Mouse (Mus musculus): ENCODE data around the gene Slc45a2. TPM values are rescaled to one million over a fixed set of nuclear protein-coding genes. Genes with fewer than 3 reads are reported as not detected.
"Not testable (repeated sequence)": the region's sequence is repeated elsewhere in the genome, so short reads cannot be mapped to it uniquely, and the experiment has no call there.

Slc45a2 gene
- total RNA-seq (2021), result not detected
- long read RNA-seq, experiment 1, result 0 reads
- long read RNA-seq, experiment 2, result 0 reads

DNA sequence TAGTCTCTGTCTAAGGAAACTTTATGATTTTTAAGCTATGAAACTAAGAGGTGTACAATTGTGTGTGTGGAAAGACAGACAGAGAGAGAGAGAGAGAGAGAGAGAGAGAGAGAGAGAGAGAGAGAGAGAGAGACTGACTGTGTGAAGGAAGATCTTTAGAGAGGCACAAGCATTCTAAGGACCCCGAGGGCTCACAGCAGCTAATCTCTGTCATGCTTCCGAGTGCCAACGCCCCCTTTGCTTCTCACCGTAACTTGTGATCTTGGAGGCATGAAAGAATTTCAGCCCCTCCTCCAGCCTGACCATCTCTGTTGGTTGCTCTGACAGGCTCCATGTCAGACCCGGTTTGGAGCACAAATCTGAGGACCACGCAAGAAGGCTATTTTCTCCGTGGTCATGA is at the start of gene Slc45a2:
TSS of gene Slc45a2 (plus strand) at position 301 of the 400 bp plus-strand sequence.
- no peak for DNase-seq

DNA sequence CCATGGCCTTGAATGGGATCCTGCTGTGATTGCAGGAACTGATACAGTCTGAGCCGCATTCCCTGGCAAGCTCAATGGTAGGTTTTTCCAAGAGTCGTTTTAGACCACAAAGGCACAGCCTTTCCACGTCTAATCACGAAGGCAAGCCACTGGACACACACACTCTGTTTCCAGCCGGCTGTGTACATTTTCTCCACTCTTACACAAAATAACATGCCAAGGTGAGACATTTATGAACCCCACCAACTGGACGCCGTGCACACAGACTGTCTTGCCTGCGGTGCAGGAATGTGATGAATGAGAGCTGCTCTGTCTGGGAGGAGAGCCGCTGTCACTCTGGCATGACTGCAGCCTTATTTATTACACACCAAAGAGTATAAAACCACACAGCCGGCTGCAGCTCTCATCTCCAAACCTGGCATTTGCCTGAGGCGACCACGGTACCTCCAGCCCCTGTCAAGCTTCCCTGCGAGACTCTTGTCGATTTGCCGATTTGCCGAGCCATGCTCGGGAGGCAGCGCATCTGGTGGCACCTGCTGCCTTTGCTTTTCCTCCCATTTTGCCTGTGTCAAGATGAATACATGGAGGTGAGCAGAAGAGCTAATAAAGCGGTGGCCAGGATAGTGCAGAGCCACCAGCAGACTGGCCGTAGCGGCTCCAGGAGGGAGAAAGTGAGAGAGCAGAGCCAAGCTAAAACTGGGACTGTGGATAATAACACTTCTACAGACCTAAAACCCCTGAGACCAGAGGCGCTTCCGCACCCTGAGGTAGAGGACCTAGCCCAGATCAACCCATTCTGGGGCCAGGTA is 48.4 kb upstream of the Slc45a2 start, which contains the start of gene C1qtnf3:
TSS of gene C1qtnf3 (plus strand) at position 382 of the 809 bp plus-strand sequence.
- DNase-seq, result peak in 1 of 2 experiments; percentile 12

DNA sequence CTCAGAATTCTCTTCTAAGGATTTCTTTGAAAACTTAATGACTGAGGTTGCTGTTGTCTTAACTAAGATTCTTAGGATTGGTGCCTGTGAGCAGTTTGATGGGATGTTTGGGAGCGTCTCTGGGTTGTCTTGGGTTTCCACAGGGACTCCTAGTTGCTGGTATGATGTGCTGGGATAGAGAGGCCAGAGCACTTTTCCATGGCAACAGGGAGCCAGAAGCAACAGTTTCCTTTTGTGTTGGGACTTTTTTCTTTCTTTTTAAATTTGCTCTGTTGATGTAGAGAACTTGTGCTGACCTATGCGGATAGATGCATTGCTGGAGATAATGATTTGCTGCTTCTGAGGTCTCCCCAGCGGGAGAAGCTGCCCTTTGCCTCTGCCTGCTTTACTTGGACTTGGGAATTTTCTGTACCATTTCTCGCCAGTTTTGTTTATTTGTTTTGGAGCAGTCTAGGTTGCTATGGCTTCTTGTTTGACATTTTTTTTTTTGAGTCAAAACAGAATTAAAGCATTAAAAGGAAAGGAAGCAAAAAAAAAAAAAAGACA is 47.7 kb upstream of the Slc45a2 start:
- DNase-seq, result no peak

DNA sequence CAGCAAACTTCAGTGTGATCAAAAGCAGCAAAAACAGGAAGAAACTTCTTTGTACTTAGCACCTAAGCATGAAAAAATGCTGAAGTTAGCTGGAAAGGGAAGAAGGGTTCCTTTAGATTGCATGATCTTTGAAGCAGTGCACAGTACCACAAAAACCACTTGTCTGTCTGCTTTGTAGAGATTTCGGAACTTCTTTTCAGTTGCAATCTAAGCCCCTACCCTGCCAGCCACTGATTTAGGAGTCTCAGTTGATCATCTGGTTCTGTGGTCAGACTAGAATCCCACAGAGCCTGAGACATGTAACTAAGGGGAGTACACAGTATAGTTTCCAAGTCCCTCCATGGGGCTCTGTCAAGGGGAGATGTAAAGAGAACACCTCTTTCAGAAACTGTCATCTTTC is 47.1 kb upstream of the Slc45a2 start:
- DNase-seq, result no peak

DNA sequence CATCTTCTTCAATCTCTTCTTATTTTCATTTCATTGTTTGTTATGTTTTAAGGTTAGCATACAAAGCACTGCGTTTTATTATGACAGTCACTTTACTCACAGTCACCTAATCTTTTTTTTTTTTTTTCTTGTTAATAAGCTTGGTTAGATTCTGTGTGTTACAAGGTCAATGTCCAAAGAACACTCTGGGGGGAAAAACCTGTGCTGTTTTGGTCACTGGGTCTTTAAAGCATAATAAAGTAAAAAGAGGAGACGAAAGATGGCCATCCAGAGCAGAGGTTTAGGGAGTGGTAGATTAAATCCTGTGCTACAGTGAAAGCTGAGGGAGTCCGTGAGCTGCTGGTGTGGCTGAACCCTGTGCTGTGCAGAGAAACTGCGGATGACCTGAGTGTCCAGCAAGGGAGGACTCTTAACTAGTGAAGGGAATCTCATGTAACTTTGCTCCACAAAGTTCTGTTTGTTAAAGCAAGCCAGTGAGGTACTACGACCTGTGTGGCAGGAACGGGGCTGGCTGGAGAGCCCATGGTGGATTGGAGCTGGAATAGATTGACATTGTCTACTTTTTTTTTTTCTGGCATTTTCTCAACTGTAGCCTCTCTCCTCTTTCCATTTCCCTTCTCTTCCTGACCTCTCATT is 46.0 kb upstream of the Slc45a2 start:
- no peak for DNase-seq

DNA sequence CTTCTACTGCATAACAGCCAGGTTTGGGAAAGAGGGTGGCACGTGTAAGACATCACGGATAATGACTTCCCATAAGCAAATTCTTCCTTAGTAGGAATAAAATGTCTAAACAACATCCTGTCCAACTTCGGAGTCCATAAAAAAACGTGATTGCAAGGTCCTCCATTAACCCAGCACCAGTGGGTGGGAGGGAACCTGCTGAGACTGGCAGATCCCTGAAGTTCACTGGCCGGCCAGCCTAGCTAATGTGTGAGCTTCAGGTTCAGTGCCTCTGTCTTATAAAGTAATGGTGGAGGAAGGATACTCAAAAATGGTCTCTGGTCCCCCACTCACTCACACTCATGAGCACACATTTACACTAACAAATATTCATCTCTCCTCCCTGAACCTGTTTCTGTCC is 45.4 kb upstream of the Slc45a2 start:
- no peak for DNase-seq

DNA sequence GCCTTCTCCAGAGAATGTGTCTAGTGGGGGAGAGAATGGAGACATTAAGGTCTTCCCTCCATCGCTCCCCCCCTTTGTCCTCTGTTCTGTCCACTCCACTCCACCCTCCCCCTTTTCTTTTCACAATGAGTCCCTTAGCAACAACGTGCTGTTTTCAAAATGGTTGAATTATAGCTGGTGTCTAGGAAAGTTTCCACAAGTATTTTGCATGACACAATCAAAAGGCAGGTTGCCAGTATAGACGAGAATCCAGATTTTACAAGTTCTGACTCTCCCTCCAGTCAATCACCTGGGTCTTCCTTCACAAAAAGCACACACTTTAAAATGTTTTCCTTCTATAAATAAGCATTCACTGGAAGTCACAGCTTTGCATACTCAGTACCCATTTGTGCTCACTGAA is 43.8 kb upstream of the Slc45a2 start:
- DNase-seq, result no peak

DNA sequence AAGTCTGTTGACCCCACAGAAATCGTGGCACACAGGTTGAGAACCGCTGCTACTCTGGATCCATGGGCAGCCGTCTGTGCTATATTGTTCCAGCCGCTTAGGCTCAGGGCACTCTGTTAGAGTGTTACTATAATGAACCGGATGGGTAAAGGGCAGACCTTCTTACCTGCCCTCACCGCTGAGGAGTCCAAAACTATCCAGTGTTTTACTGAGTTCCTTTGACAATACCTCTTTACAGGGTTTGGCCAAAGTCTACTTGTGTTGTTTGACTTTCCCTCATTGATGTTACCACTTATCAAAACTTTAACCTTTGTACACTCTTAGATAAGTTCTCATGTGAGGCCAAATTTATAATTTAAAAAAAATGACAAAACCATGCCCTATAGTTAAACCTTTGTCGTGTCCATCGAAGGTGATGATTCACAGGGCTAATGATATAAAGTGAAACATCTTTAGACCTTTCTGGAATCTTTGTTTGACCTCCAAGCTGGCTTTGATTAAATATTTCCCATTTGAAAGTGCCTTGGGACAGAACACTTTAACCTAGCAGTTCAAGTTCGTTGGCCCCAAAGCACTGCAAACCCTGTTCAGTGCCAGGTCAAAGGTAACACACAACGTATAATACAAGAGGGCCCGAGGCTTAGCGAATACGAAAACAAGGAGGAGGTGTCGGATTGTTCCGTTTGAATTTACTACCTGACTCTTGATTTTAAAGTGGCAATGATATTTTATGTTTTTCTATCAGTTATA is 41.1 kb upstream of the Slc45a2 start:
- DNase-seq, result no peak

DNA sequence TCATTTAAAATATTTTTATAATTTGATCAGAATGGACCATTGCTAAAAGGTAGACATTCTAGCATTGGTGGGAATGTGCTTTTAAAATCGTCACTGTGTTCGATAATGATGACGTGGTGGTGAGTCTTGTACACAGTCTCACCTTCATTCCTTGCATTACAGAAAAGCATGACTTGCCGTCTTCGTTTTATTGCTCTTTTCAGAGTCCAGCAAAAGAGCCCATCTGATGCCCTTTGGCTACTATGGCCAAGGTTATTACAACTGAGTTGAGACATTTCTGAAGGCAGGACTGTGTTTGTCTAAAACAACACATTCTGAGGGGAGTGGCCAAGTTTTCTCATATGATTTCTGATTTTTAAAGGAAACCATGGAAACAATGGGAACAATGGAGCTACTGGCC is 40.3 kb upstream of the Slc45a2 start:
- DNase-seq, result no peak

DNA sequence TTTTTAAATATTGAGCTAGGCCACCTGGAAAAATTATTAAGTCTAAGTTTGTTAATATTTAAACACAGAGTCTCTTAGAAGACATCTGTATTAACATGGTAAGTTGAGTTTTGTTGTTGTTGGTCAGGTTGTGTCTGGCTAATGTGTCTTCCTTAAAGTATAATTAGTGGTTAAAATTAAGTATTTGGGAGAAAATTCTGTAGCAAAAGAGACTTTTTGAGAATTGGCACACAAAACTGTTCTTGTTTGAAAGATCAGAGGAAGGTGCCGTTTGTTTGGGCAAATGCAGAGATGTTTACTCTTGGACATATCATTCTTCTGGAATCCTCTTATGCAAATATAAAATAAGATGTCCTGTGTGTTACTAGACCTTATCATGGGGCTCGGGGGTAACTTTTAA is 37.9 kb upstream of the Slc45a2 start:
- DNase-seq, result no peak

DNA sequence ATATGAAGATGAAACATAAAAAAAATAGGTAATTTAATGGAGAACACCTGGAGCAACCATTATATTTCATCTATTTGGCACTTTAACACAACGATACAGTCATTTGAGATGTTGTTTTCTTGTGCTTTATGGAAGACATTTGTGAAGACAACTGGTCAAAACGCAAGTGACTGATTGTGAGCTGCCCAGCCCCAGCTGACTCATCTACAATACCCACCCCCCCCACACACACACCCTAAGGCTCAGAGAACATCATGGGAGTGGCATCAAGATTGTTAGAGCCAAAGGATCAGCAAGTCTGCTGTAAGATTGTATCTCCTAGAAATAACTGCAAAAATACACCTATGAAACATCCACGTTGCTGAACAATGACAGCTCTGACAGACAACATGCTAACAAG is 31.1 kb upstream of the Slc45a2 start:
- DNase-seq, result no peak

DNA sequence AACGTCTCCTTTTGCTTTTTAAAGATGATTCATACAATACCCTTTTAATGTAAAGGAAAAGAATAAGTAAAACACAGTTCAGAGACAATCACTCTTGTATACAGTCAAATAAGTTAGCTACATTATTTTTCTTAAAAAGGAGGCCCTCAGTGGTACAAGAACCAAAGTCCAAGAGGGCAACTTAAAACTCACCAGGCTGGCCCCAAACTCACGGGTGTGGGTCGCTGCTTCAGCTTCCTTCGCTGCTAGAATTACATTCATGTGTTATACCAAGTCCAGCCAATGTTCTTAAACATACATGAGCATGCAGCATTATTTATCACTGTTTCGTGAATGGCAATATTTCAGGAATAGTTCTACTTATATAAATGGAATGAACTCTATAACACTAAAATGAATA is 29.7 kb upstream of the Slc45a2 start:
- no peak for DNase-seq

DNA sequence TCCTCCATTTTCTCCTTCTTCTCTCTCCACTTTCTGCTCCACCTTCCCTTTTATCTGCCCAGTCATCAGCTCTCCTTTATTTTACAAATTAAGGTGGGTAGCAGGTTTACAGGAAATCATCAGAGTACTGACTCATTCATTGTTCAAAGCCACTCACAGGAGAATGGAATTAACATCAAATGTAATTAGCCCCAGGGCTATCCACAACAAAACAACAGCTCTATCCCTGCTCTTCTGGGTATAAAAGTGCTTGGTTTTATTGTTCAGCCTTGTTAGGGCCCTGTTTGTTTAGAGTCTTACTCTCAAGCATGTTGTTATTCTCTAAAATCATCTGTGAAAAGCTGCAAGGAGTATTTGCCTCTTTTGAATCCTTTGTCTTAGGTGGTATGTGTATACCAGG is 23.4 kb upstream of the Slc45a2 start:
- DNase-seq, result no peak

DNA sequence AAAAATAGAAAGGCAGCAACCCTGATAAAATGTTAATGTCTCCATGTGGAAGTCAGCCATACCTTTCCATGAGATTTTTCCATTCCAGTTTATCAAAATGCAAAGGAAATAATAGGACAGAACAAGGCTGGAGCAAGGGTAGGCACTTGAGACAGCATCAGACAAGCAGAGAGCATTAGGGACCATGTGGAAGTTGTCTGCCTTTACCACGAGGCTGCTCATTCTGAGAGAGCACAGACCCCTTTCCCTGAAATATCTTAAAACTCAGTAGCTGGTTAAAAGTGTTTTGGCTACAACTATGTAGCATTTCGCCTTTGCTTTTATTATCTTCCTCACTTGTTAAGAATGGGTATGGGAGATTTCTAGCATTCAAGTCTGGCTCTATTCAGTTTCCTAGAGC is 19.8 kb upstream of the Slc45a2 start:
- DNase-seq, result no peak

DNA sequence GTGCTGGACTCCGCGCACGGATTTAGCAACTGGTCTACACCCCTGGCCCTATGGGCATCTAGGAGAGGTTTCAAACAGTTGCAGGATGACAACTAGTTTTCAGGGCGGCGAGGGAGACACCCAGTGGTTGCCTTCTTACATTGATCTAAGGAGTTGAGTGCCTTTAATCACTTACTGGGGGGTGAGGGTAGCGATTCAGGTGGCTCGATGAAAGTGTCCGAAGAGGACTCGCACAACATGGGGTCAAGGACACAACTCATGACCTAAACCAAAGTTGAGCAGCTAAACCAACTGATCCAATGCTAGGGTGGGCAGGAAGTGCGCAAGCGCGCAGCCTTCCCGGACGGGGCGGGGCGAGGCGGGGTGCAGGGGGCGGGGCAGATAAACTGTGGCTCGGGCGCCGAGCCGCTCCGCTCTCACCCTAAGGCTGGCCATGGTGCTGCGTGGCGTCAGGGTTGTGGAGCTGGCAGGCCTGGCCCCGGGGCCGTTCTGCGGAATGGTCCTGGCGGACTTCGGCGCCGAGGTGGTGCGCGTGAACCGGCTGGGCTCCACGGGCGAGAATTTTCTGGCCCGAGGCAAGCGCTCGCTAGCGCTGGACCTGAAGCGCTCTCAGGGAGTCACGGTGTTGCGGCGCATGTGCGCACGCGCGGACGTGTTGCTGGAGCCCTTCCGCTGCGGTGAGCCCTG is 19.0 kb upstream of the Slc45a2 start, which contains the start of gene Amacr:
TSS of gene Amacr (plus strand) at position 380 of the 687 bp plus-strand sequence.
- peak; percentile 92 to 94 for DNase-seq

DNA sequence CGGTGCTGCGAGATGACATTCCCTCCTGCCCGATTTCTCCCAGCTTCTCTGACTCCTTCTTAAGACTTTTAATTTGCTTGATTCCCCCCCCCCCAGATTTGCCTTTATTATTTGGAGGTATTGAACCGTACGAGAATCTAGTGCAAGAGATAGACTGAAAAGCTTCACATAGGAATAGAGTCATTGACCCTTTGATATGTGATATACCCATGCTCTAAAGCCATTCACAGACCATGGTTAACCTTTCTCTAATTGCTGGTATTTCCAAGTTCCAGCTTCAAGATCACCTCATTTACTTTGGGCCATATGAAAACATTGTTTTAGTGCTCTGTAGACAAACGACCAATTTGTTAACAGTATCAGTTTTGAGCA is 18.5 kb upstream of the Slc45a2 start:
- no peak for DNase-seq

DNA sequence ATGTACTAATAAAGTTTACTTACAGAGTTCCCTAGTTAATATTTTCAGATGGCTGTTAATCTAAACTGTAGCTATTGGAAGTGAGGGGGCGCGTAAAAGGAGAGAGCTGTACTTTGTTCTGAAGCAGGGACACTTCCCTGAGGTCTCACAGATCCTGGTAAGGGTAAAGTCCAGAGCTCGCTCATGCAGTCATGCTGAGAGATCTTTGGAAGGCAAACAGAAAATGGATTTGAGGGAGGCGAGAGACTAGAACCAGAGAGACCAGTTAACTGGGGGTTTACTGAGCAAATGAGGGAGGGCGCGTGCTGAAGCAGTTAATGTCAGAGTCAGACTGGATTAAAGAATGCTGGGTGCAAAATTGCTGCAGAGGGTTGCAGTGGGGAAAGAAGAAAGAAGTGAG is 14.8 kb upstream of the Slc45a2 start:
- no peak for DNase-seq

DNA sequence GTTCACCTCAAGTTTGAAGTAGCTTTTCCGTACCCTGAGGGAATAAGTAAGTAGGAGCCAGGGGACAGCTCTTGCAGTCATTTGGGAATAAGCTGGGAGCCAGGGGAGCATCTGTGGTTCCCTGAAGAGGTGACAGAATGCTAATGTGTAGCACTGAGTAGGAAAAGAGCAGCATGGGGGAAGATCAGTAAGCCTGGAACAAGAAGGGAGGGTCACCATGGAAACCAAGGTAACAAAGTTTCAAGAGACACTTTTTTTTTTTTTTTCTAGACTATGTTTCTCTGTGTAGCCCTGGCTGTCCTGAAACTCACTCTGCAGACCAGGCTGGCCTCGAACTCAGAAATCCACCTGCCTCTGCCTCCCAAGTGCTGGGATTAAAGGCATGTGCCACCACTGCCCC is 14.0 kb upstream of the Slc45a2 start:
- not testable (repeated sequence) for DNase-seq

DNA sequence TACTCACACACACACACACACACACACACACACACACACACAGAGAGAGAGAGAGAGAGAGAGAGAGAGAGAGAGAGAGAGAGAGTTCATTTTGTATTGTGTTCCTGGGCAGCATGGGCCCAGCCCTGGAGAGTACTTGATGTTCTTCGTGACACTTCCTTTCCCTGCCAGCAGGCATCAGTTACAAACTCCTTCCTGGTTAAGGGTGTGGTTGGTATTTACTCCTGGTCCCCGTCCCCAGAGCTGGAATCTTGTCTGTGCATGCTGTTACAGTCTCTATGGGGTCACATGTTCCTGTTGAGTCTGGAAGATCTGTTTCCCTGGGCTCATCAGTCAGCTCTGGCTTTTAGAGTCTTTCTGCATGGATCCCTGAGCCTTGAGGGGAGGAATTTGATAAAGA is 10.1 kb upstream of the Slc45a2 start:
- DNase-seq, result no peak

DNA sequence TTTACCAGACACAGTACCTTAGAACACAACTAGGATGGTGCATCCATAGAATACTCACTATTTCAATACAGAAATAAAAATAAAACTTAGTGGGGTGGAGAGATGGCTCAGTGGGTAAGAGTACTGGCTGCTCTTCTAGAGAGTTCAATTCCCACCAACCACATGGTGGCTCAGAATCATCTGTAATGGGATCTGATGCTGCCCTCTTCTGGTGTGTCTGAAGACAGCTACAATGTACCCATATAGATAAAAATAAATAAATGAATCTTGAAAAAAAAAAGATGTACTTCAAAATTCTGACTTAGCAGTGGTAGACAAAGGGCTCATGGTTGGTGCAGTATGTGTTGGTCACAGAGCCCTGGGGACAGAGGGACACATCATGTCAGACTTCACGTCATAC is 9.0 kb upstream of the Slc45a2 start:
- no peak for DNase-seq

DNA sequence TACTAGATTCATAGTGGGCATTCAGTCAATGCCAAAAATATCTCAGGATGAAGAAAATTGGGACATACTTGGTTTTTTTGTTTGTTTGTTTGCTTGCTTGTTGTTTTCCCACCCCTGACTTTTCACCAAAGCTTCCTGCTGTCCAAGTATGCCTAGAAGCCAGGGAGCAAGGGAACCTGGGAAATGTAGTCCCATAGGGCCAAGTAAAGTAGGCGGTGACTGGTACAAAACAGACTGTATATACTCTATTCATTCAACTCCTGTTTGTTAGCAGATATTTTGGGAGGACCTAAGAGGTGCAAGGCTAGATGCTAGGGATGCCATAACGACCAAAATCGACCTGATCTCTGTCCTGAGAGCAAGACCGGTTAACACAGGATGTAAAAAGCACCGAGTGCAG is 689 bp upstream of the Slc45a2 start:
- no peak for DNase-seq

DNA sequence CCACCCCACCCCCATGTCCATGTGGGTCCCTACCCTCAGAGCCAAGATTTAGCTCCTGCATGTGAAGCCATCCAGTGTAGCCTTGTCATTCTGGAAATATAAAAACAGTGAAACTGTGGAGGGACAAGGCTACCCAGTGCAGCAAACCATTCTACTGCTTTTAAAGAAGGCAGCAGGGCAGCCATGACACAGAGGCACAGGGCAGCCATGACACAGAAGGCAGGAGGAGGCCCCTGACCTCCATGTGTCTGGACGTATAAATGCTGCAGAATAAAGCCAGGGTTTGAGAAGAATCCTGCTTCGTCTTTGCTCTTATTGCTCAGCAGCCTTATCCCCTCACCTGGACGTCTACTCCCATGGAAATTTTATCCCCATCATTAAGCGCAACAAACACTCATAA is 3.3 kb downstream of the Slc45a2 start:
- DNase-seq, result no peak

All from adrenal gland, postnatal 36 days (tissue).